In genomic region chr13:55444286-55444936, GRCm38 (mm10) we compare ENCODE assay signal across 8 mouse cellular contexts. TPM values are rescaled to one million over a fixed set of nuclear protein-coding genes. Genes with fewer than 3 reads are reported as not detected.
A peak's percentile ranks its signal among the peaks of the same experiment; 100 is the strongest.
DNase-seq lines count a peak whose midpoint lies in the region; ATAC-seq and TF ChIP-seq lines count a peak whose summit lies in the region.

No protein-coding gene starts in this region.

- intact Hi-C loops in heart, postnatal 10 days (cut with DNase I), result loop anchor here (10.0 kb wide), 1 partner anchor 230 kb away; no protein-coding TSS in a partner anchor

- H3K27ac ChIP-seq in heart, embryonic 16.5 days (ENCODE audit: low read length), result peak overlapping the region; percentile 97
- H3K27ac ChIP-seq in CH12.LX (ENCODE audit: insufficient read depth, low read depth), result peak overlapping the region; percentile 64
- peak overlapping the region; percentile 89 for H3K27ac ChIP-seq in hindbrain, embryonic 11.5 days (ENCODE audit: low read depth, low read length)
- peak overlapping the region; percentile 94 for H3K27ac ChIP-seq in lung, embryonic 14.5 days (ENCODE audit: low read depth)

- H3K27me3 ChIP-seq in heart, embryonic 16.5 days (ENCODE audit: control insufficient read depth, insufficient read depth, low read length), result no peaks in the 10 kb centered on the region
- no peaks in the 10 kb centered on the region for H3K27me3 ChIP-seq in CH12.LX (replicated peaks)
- H3K27me3 ChIP-seq in hindbrain, embryonic 11.5 days (ENCODE audit: control insufficient read depth, insufficient read depth, low read length), result no peaks in the 10 kb centered on the region
- no peaks in the 10 kb centered on the region for H3K27me3 ChIP-seq in lung, embryonic 14.5 days (ENCODE audit: insufficient read depth, low read length)

- TF ChIP-seq CTCF in CH12.LX (conservative IDR thresholded peaks at IDR 0.05 in 1 of 2, IDR thresholded peaks at IDR 0.05 in 1 of 2; ENCODE audit: low read depth in 2 of 2, low read length in 2 of 2), result no peak
- TF ChIP-seq CTCF in lung, embryonic 14.5 days (IDR thresholded peaks at IDR 0.05; ENCODE audit: low read depth), result no peak

- TF ChIP-seq POLR2A in CH12.LX (IDR thresholded peaks at IDR 0.05; ENCODE audit: low read depth, low read length), result peak; percentile 92

- peak overlapping the region; percentile 89 for H3K4me3 ChIP-seq in heart, embryonic 16.5 days (ENCODE audit: low read length)
- H3K4me3 ChIP-seq in CH12.LX (replicated peaks in 1 of 3; ENCODE audit: low read depth in 2 of 3, low read length in 2 of 3, poor library complexity in 1 of 3), result peak overlapping the region; percentile 58 to 80 (median 65)
- H3K4me3 ChIP-seq in hindbrain, embryonic 11.5 days (ENCODE audit: low read depth, low read length), result peak overlapping the region; percentile 89
- peak overlapping the region; percentile 93 for H3K4me3 ChIP-seq in lung, embryonic 14.5 days (ENCODE audit: low read depth, low read length)

- H3K4me1 ChIP-seq in heart, embryonic 16.5 days (ENCODE audit: control insufficient read depth, insufficient read depth, low read length), result peaks cover 34% of the 10 kb centered on the region
- peaks cover 19 to 38% of the 10 kb centered on the region in 2 experiments for H3K4me1 ChIP-seq in CH12.LX (ENCODE audit: control insufficient read depth in 1 of 2, insufficient read depth in 2 of 2)
- H3K4me1 ChIP-seq in hindbrain, embryonic 11.5 days (replicated peaks; ENCODE audit: control insufficient read depth, insufficient read depth, low read length), result peaks cover 2% of the 10 kb centered on the region; the same call in 1 of the 2 replicates
- H3K4me1 ChIP-seq in lung, embryonic 14.5 days (ENCODE audit: insufficient read depth), result peaks cover 10% of the 10 kb centered on the region

- H3K9ac ChIP-seq in heart, embryonic 16.5 days (ENCODE audit: low read length), result peak overlapping the region; percentile 72
- H3K9ac ChIP-seq in CH12.LX (ENCODE audit: insufficient read depth, low read depth), result peak overlapping the region; percentile 59
- H3K9ac ChIP-seq in hindbrain, embryonic 11.5 days (ENCODE audit: low read depth, low read length), result peak overlapping the region; percentile 48
- peak overlapping the region; percentile 50 for H3K9ac ChIP-seq in lung, embryonic 14.5 days

- H3K79me2 ChIP-seq in CH12.LX (replicated peaks; ENCODE audit: control insufficient read depth, extremely low read depth, insufficient read depth, poor library complexity, severe bottlenecking), result peaks cover 34% of the 10 kb centered on the region

- TF ChIP-seq EP300 in CH12.LX (IDR thresholded peaks at IDR 0.05; ENCODE audit: low read length), result no peak

- H3K4me2 ChIP-seq in heart, embryonic 16.5 days (ENCODE audit: low read depth, low read length), result peak overlapping the region; percentile 86
- peak overlapping the region; percentile 93 for H3K4me2 ChIP-seq in CH12.LX (ENCODE audit: insufficient read depth, low read depth, poor library complexity, severe bottlenecking)
- peak overlapping the region; percentile 70 for H3K4me2 ChIP-seq in hindbrain, embryonic 11.5 days (replicated peaks; ENCODE audit: low read depth, low read length)
- H3K4me2 ChIP-seq in lung, embryonic 14.5 days, result peak overlapping the region; percentile 89

- DNase-seq in heart, postnatal 10 days, result no peak
- DNase-seq in CH12.LX (ENCODE audit: extremely low read depth), result peak; percentile 91
- peak; percentile 62 for DNase-seq in brain, embryonic 18.5 days (ENCODE audit: low read depth, low spot score)
- DNase-seq in hindbrain, embryonic 11.5 days (ENCODE audit: low spot score), result no peak
- DNase-seq in lung, embryonic 14.5 days, result peak; percentile 87
- peak; percentile 67 to 76 for DNase-seq in spleen, postnatal 14 days (ENCODE audit: low spot score in 2 of 2)
- no peak for DNase-seq in urinary bladder, postnatal 10 days (ENCODE audit: low spot score)

- in situ Hi-C loops in CH12.LX (cut with MboI; ENCODE audit: low pct_ligation_motif_present, low pct_unique_long_range_greater_than_20kb, low sequenced_read_pairs), result no loop called here

- dilution Hi-C loops in CH12.LX (cut with MboI; ENCODE audit: extremely low pct_ligation_motif_present, extremely low pct_unique_long_range_greater_than_20kb, low sequenced_read_pairs), result no loop called here

- TF ChIP-seq RAD21 in CH12.LX (IDR thresholded peaks at IDR 0.05; ENCODE audit: low read depth, low read length), result no peak

- H3K9me3 ChIP-seq in heart, embryonic 16.5 days (replicated peaks; ENCODE audit: control insufficient read depth, low read length), result no peaks in the 10 kb centered on the region
- no peaks in the 10 kb centered on the region for H3K9me3 ChIP-seq in CH12.LX (replicated peaks; ENCODE audit: low read length)
- no peaks in the 10 kb centered on the region for H3K9me3 ChIP-seq in hindbrain, embryonic 11.5 days (ENCODE audit: control insufficient read depth, low read length)
- no peaks in the 10 kb centered on the region for H3K9me3 ChIP-seq in lung, embryonic 14.5 days (ENCODE audit: low read depth, low read length)

- peak; percentile 76 for ATAC-seq in heart, embryonic 16.5 days (replicated peaks; ENCODE audit: extremely low read depth, insufficient read depth, low FRiP score)
- ATAC-seq in hindbrain, embryonic 11.5 days (ENCODE audit: low FRiP score), result peak; percentile 73
- ATAC-seq in lung, embryonic 14.5 days (ENCODE audit: insufficient read depth), result peak; percentile 84

- H3K36me3 ChIP-seq in heart, embryonic 16.5 days (ENCODE audit: control insufficient read depth, insufficient read depth), result no peaks in the 10 kb centered on the region
- peaks cover 0 to 2% of the 10 kb centered on the region in 2 experiments for H3K36me3 ChIP-seq in CH12.LX (replicated peaks in 1 of 2; ENCODE audit: control insufficient read depth in 1 of 2, insufficient read depth in 1 of 2, low read length in 1 of 2)
- no peaks in the 10 kb centered on the region for H3K36me3 ChIP-seq in hindbrain, embryonic 11.5 days (ENCODE audit: control insufficient read depth, insufficient read depth, low read length)
- H3K36me3 ChIP-seq in lung, embryonic 14.5 days (ENCODE audit: insufficient read depth), result peaks cover 5% of the 10 kb centered on the region

- 1% methylated on average over 33 of the region's 33 CpGs for WGBS in heart, embryonic 16.5 days
- 2% methylated on average over 33 of the region's 33 CpGs for WGBS in hindbrain, embryonic 11.5 days
- under 1% methylated on average over 33 of the region's 33 CpGs for WGBS in lung, embryonic 14.5 days

TF ChIP-seq in CH12.LX, 34 proteins besides CTCF, POLR2A, EP300 and RAD21 (continues in another document):
- peak; percentile 40; the same call in 1 of the 2 replicates for TF ChIP-seq ETS1 (conservative IDR thresholded peaks at IDR 0.05; ENCODE audit: low read depth, low read length)
- TF ChIP-seq JUN (IDR thresholded peaks at IDR 0.05; ENCODE audit: insufficient read depth, low read depth, low read length), result no peak
- no peak for TF ChIP-seq MAFK (IDR thresholded peaks at IDR 0.05; ENCODE audit: insufficient replicate concordance, low read length)
- peak; percentile 79; the same call in 1 of the 2 replicates for TF ChIP-seq TCF12 (IDR thresholded peaks at IDR 0.05; ENCODE audit: low read depth, low read length)
- TF ChIP-seq USF2 (conservative IDR thresholded peaks at IDR 0.05; ENCODE audit: low read depth, low read length), result no peak
- no peak for TF ChIP-seq USF1 (IDR thresholded peaks at IDR 0.05; ENCODE audit: low read depth, low read length)

RNA-seq across cellular contexts. Expression of gene Grk6, which starts 0.5 kb away (rescaled TPM):
- polyA plus RNA-seq in heart, embryonic 16.5 days (2015; fragmentation: Nextera tagmentation; extraction: Ambion mirVana), result 11.4 and 19.4 TPM in 2 replicates
- 10 to 100 TPM; 26.3 to 28.5 TPM for total RNA-seq in heart, postnatal 10 days (2021)
- 60.1 and 69.9 TPM in 2 replicates for total RNA-seq in CH12.LX (2012; rRNA removed)
- 59.0 and 65.0 TPM in 2 replicates for total RNA-seq in CH12.LX (2014; rRNA removed)
- polyA plus RNA-seq in CH12.LX (2012; ENCODE audit: insufficient read length, low read depth), result 71.0 and 72.8 TPM in 2 replicates
- polyA plus RNA-seq in hindbrain, embryonic 11.5 days (2014; fragmentation: Nextera tagmentation; extraction: Ambion mirVana), result 37.6 and 52.3 TPM in 2 replicates
- polyA plus RNA-seq in lung, embryonic 14.5 days (2014; fragmentation: Nextera tagmentation; extraction: Ambion mirVana), result 64.3 and 71.0 TPM in 2 replicates

RNA-seq across cellular contexts. Expression of gene F12, which starts 17.8 kb away (rescaled TPM):
- polyA plus RNA-seq in heart, embryonic 16.5 days (2015; fragmentation: Nextera tagmentation; extraction: Ambion mirVana), result 0.25 TPM in 1 of 2 replicates, not detected in the other
- total RNA-seq in heart, postnatal 10 days (2021), result not detected
- total RNA-seq in CH12.LX (2012; rRNA removed), result not detected in 2 replicates
- total RNA-seq in CH12.LX (2014; rRNA removed), result not detected in 2 replicates
- polyA plus RNA-seq in CH12.LX (2012; ENCODE audit: insufficient read length, low read depth), result not detected in 2 replicates
- polyA plus RNA-seq in hindbrain, embryonic 11.5 days (2014; fragmentation: Nextera tagmentation; extraction: Ambion mirVana), result 0.28 TPM in 1 of 2 replicates, not detected in the other
- not detected in 2 replicates for polyA plus RNA-seq in lung, embryonic 14.5 days (2014; fragmentation: Nextera tagmentation; extraction: Ambion mirVana)

RNA-seq across cellular contexts. Expression of gene Prr7, which starts 19.7 kb away (rescaled TPM):
- polyA plus RNA-seq in heart, embryonic 16.5 days (2015; fragmentation: Nextera tagmentation; extraction: Ambion mirVana), result 0.25 and 0.28 TPM in 2 replicates
- 1 to 10 TPM; 1.7 to 1.8 TPM for total RNA-seq in heart, postnatal 10 days (2021)
- 0.89 and 1.1 TPM in 2 replicates for total RNA-seq in CH12.LX (2012; rRNA removed)
- 0.60 and 0.69 TPM in 2 replicates for total RNA-seq in CH12.LX (2014; rRNA removed)
- 0.83 and 1.2 TPM in 2 replicates for polyA plus RNA-seq in CH12.LX (2012; ENCODE audit: insufficient read length, low read depth)
- polyA plus RNA-seq in hindbrain, embryonic 11.5 days (2014; fragmentation: Nextera tagmentation; extraction: Ambion mirVana), result 2.4 and 2.5 TPM in 2 replicates
- 0.46 and 0.53 TPM in 2 replicates for polyA plus RNA-seq in lung, embryonic 14.5 days (2014; fragmentation: Nextera tagmentation; extraction: Ambion mirVana)

RNA-seq across cellular contexts. Expression of gene Pfn3, which starts 29.4 kb away (rescaled TPM):
- not detected in 2 replicates for polyA plus RNA-seq in heart, embryonic 16.5 days (2015; fragmentation: Nextera tagmentation; extraction: Ambion mirVana)
- not detected for total RNA-seq in heart, postnatal 10 days (2021)
- not detected in 2 replicates for total RNA-seq in CH12.LX (2012; rRNA removed)
- total RNA-seq in CH12.LX (2014; rRNA removed), result not detected in 2 replicates
- not detected in 2 replicates for polyA plus RNA-seq in CH12.LX (2012; ENCODE audit: insufficient read length, low read depth)
- polyA plus RNA-seq in hindbrain, embryonic 11.5 days (2014; fragmentation: Nextera tagmentation; extraction: Ambion mirVana), result not detected in 2 replicates
- polyA plus RNA-seq in lung, embryonic 14.5 days (2014; fragmentation: Nextera tagmentation; extraction: Ambion mirVana), result not detected in 2 replicates

RNA-seq across cellular contexts. Expression of gene Dbn1, which starts 43.5 kb away (rescaled TPM):
- 59.4 and 62.5 TPM in 2 replicates for polyA plus RNA-seq in heart, embryonic 16.5 days (2015; fragmentation: Nextera tagmentation; extraction: Ambion mirVana)
- total RNA-seq in heart, postnatal 10 days (2021), result 10 to 100 TPM; 53.7 to 58.2 TPM
- 1.9 and 3.1 TPM in 2 replicates for total RNA-seq in CH12.LX (2012; rRNA removed)
- 0.09 and 0.12 TPM in 2 replicates for total RNA-seq in CH12.LX (2014; rRNA removed)
- polyA plus RNA-seq in CH12.LX (2012; ENCODE audit: insufficient read length, low read depth), result 0.59 and 0.72 TPM in 2 replicates
- 277 and 314 TPM in 2 replicates for polyA plus RNA-seq in hindbrain, embryonic 11.5 days (2014; fragmentation: Nextera tagmentation; extraction: Ambion mirVana)
- 135 and 153 TPM in 2 replicates for polyA plus RNA-seq in lung, embryonic 14.5 days (2014; fragmentation: Nextera tagmentation; extraction: Ambion mirVana)

Comparison
In these comparisons a context has a peak if more than half of its experiments do, and no peak if none do; other contexts are left out.
1. DNase-seq: peak in CH12.LX (single experiment), brain, embryonic 18.5 days (single experiment), lung, embryonic 14.5 days (single experiment) and spleen, postnatal 14 days (2 of 2); none in heart, postnatal 10 days (0 of 2), hindbrain, embryonic 11.5 days (single experiment) and urinary bladder, postnatal 10 days (single experiment).
2. Peak in every context shown above with its lines, with median percentiles within 50 percentile points of each other: ATAC-seq, H3K27ac ChIP-seq, H3K4me2 ChIP-seq, H3K4me3 ChIP-seq and H3K9ac ChIP-seq.